Mouse (Mus musculus) T-cell, adult 2 months (primary cell): ENCODE data around the gene Msantd3.

Source experiments
- DNase-seq: peaks from one replicate; pipeline ENCODE4 v3.0.0; 2022; ENCODE audit warnings: low spot score

The Msantd3 gene

DNA sequence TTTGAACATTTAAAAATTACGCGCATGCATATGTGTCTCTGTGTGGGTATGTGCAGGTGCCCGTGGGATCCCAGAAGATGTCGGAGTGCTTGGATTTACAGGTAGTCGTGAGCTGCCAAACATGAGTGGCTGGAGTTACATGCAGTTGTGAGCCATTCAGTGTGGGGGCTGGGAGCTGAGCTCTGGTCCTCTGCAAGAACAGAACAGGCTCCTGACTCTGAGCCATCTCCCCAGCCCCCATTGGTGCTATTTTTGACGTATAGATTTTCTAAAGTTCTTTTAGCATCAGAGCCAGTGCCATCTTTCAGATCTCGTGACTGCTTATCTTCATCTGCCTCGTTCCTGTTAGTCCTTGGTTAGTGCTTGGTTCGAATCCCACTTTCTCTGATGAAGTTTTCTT, 69.8 kb downstream of the Msantd3 start:
- no peak for DNase-seq

DNA sequence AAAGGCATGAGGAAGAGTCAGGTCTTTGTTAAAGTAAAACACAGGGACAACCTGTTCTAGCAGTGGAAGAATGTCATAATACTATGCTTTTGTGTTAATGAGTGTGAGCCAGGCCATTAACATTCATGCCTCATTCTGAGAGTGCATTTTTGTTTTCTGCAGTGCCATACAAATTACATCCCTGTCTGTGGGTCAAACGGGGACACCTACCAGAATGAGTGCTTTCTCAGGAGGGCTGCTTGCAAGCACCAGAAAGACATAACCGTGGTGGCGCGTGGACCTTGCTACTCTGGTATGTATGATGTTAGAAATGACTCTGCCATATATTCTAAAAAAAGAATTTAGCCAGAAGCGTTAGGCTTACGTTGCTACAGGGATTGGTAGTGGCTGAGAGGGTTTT, 70.5 kb downstream of the Msantd3 start:
- DNase-seq = no peak
